In the genomic region with DNA sequence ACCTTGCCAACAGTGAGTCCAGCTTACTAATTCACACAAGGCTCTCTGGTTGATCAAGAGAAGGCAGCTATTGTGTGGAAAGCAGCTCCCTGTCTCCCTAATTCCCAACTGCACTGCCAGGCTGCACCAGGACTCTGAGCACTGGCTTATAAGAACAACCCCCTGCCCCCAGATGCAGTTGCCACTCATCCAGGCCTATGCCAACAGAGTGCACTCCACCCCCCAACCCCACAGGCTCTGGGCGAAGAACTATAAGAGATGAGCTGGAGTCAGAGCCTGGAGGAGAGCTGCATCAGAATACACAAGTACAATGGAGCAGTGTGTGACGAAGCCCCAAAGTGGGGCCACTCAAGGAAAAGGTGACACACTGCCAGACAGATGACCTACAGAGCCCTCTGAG, we compare ENCODE assay signal across 22 mouse cellular contexts. TPM values are rescaled to one million over a fixed set of nuclear protein-coding genes. Genes with fewer than 3 reads are reported as not detected.
DNase-seq lines count a peak whose midpoint lies in the region; TF ChIP-seq lines count a peak whose summit lies in the region.
"Had no signal": no experiment of that assay in that cellular context is flagged by ENCODE, and none has a peak within 500 bp of the region (broad histone marks: within the 10 kb centered on the region; RNA-seq: fewer than 3 reads in every experiment).

No protein-coding gene starts in this region.

- intact Hi-C loops in gastrocnemius, adult 2 months (cut with DNase I), result no loop called here

- TF ChIP-seq CTCF in gastrocnemius, adult 2 months (IDR thresholded peaks at IDR 0.05), result no peak
- TF ChIP-seq CTCF in C2C12 (IDR thresholded peaks at IDR 0.05; ENCODE audit: control insufficient read depth, insufficient read depth, insufficient read length), result no peak

- DNase-seq in gastrocnemius, adult 2 months, result peak; percentile 16
- DNase-seq in gastrocnemius, postnatal 25 days, result no peak
- peak; percentile 85 for DNase-seq in layer of hippocampus, adult 9-11 months
- no peak for DNase-seq in layer of hippocampus, adult 8-10 months (ENCODE audit: low spot score in 2 of 2)
- DNase-seq in Muller cell, postnatal 12 days (ENCODE audit: inconsistent ontology term), result peak; percentile 59
- DNase-seq in lung, postnatal 36 days, result no peak
- DNase-seq in cerebellum, postnatal 14 days, result no peak
- DNase-seq: cerebellum, adult 8-10 months; forebrain, postnatal 0 days; liver; retina, postnatal 1 day; right cerebral cortex, postnatal 25 days; spleen, adult 18-20 months had no signal

- H3K79me2 ChIP-seq in C2C12 (ENCODE audit: control insufficient read depth, insufficient read depth), result peaks cover 87% of the 10 kb centered on the region

- H3K36me3 ChIP-seq in C2C12 (ENCODE audit: control insufficient read depth, insufficient read depth), result peaks cover 43% of the 10 kb centered on the region

- H3K4me3 ChIP-seq in gastrocnemius, adult 2 months, result no peak overlapping the region
- H3K4me3 ChIP-seq in C2C12 (ENCODE audit: insufficient read depth, poor library complexity, severe bottlenecking), result no peak overlapping the region
- H3K4me3 ChIP-seq: embryonic facial prominence, embryonic 12.5 days; heart, embryonic 12.5 days; hindbrain, embryonic 12.5 days; liver, embryonic 15.5 days; lung, embryonic 15.5 days had no signal

- no peak overlapping the region for H3ac ChIP-seq in C2C12 (ENCODE audit: control insufficient read depth, insufficient read length, low read depth)

- peak overlapping the region; percentile 88 for H3K27ac ChIP-seq in gastrocnemius, adult 2 months
- H3K27ac ChIP-seq: embryonic facial prominence, embryonic 12.5 days; hindbrain, embryonic 12.5 days; liver, embryonic 15.5 days; lung, embryonic 15.5 days; macrophage had no signal

- H3K79me3 ChIP-seq in C2C12 (ENCODE audit: low read depth), result peaks cover 73% of the 10 kb centered on the region

- H3K27me3 ChIP-seq in C2C12 (ENCODE audit: control insufficient read depth, insufficient read depth, insufficient read length), result no peaks in the 10 kb centered on the region
- H3K27me3 ChIP-seq: embryonic facial prominence, embryonic 12.5 days; heart, embryonic 12.5 days; hindbrain, embryonic 12.5 days; liver, embryonic 15.5 days; lung, embryonic 15.5 days had no signal

TF ChIP-seq in C2C12, 6 proteins besides CTCF, POLR2A, EP300 and RAD21:
- TF ChIP-seq MYOD1 (IDR thresholded peaks at IDR 0.05; ENCODE audit: control insufficient read depth, insufficient read length, low read depth) (peak; percentile 45), FOSL1 (IDR thresholded peaks at IDR 0.05; ENCODE audit: insufficient read depth, low read length, poor library complexity, severe bottlenecking) (no peak), MYOG (IDR thresholded peaks at IDR 0.05; ENCODE audit: control insufficient read depth, extremely low read depth, insufficient read length) (no peak), USF1 (IDR thresholded peaks at IDR 0.05; ENCODE audit: low read depth) (no peak), CEBPB (IDR thresholded peaks at IDR 0.05; ENCODE audit: low read depth) (no peak)

RNA-seq across cellular contexts. Expression of gene Tjap1, which starts 10.8 kb away (rescaled TPM):
- 10 to 100 TPM; 37.2 to 43.8 TPM for total RNA-seq in gastrocnemius, adult 2 months (2021)
- total RNA-seq in gastrocnemius, postnatal 25 days (2021), result 10 to 100 TPM; 31.7 to 39.1 TPM
- total RNA-seq in layer of hippocampus, adult 8-10 months (2022), result 10 to 100 TPM; 38.3 to 60.4 (median 48.0) TPM
- polyA plus RNA-seq in C2C12 (2012; fragmentation: generic; extraction: Trizol), result 79.3 TPM

RNA-seq across cellular contexts. Expression of gene Lrrc73, which starts 18.7 kb away (rescaled TPM):
- under 1 TPM in 1 of 2 experiments, not detected in 1; 0.14 TPM for total RNA-seq in gastrocnemius, adult 2 months (2021)
- total RNA-seq in gastrocnemius, postnatal 25 days (2021), result under 1 TPM; 0.33 to 0.35 TPM
- 10 to 100 TPM; 55.1 to 62.2 (median 58.1) TPM for total RNA-seq in layer of hippocampus, adult 8-10 months (2022)
- polyA plus RNA-seq in C2C12 (2012; fragmentation: generic; extraction: Trizol), result 5.3 TPM
- total RNA-seq: monocyte, adult 5-6 weeks had no signal
- polyA plus RNA-seq: liver, embryonic 15.5 days; macrophage had no signal

RNA-seq across cellular contexts. Expression of gene Yipf3, which starts 24.2 kb away (rescaled TPM):
- 10 to 100 TPM; 55.8 to 59.5 TPM for total RNA-seq in gastrocnemius, adult 2 months (2021)
- 10 to 100 TPM; 49.4 to 54.7 TPM for total RNA-seq in gastrocnemius, postnatal 25 days (2021)
- 10 to 100 TPM; 78.5 to 96.9 (median 84.1) TPM for total RNA-seq in layer of hippocampus, adult 8-10 months (2022)
- 78.3 TPM for polyA plus RNA-seq in C2C12 (2012; fragmentation: generic; extraction: Trizol)

RNA-seq across cellular contexts. Expression of gene Polr1c, which starts 24.2 kb away (rescaled TPM):
- 10 to 100 TPM; 13.7 to 14.5 TPM for total RNA-seq in gastrocnemius, adult 2 months (2021)
- 10 to 100 TPM; 16.4 to 16.5 TPM for total RNA-seq in gastrocnemius, postnatal 25 days (2021)
- total RNA-seq in layer of hippocampus, adult 8-10 months (2022), result 10 to 100 TPM; 35.5 to 42.5 (median 39.4) TPM
- 125 TPM for polyA plus RNA-seq in C2C12 (2012; fragmentation: generic; extraction: Trizol)

RNA-seq across cellular contexts. Expression of gene Dlk2, which starts 25.2 kb away (rescaled TPM):
- not detected for total RNA-seq in gastrocnemius, adult 2 months (2021)
- under 1 TPM in 1 of 2 experiments, not detected in 1; 0.21 TPM for total RNA-seq in gastrocnemius, postnatal 25 days (2021)
- 10 to 100 TPM; 41.3 to 51.6 (median 41.8) TPM for total RNA-seq in layer of hippocampus, adult 8-10 months (2022)
- 14.7 TPM for polyA plus RNA-seq in C2C12 (2012; fragmentation: generic; extraction: Trizol)
- total RNA-seq: gastrocnemius, adult 18-20 months; monocyte, adult 5-6 weeks had no signal
- polyA plus RNA-seq: liver, embryonic 15.5 days; macrophage had no signal

Comparison
In these comparisons a context has a peak if more than half of its experiments do, and no peak if none do; other contexts are left out.
1. DNase-seq: peak in gastrocnemius, adult 2 months (single experiment), layer of hippocampus, adult 9-11 months (single experiment) and Muller cell, postnatal 12 days (single experiment); none in gastrocnemius, postnatal 25 days (single experiment), layer of hippocampus, adult 8-10 months (0 of 2), lung, postnatal 36 days (single experiment) and cerebellum, postnatal 14 days (0 of 2).
2. RNA of gene Lrrc73, which starts 18.7 kb away (total RNA-seq): 55.1 to 62.2 TPM in layer of hippocampus, adult 8-10 months; 0.33 to 0.35 TPM in gastrocnemius, postnatal 25 days and 0.14 TPM in gastrocnemius, adult 2 months; every median in the first group is over 10 times any median in the second.